Mouse (Mus musculus): Measurements from ENCODE around the gene Gm45337. TPM values are rescaled to one million over a fixed set of nuclear protein-coding genes. Genes with fewer than 3 reads are reported as not detected.
"Not testable (repeated sequence)": the region's sequence is repeated elsewhere in the genome, so short reads cannot be mapped to it uniquely, and the experiment has no call there.

Gene Gm45337
- polyA plus RNA-seq, 1 experiment from 2014 or later, result not detected

DNA sequence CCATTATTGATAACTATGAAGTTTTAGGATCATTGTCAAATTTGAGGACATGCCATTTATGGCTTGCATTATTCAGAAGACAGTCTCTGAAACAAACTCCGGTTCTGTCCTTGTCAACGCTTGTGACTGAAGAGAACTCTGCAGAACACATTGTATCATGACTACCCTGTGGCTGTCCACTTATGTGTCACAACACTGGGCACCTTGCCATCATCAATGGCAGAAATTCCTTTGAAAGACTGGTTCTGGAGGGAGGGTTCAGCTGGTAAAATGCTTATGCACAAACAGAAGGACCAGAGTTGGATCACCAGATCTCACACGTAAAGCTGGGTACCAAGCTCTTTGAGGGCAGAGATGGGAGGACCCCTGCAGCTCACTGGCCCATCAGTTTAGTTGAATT lies 15.0 kb upstream of the Gm45337 start:
- DNase-seq (no peak), ATAC-seq (no peak)
- Histone ChIP-seq H3K4me2 (ENCODE audit: low read depth, low read length) (no peak overlapping the region), H3K27ac (ENCODE audit: low read depth) (no peak overlapping the region), H3K4me3 (ENCODE audit: low read depth, low read length) (no peak overlapping the region), H3K27me3 (ENCODE audit: insufficient read depth, low read length) (no peaks in the 10 kb centered on the region), H3K36me3 (replicated peaks; ENCODE audit: insufficient read depth, low read length) (no peaks in the 10 kb centered on the region), H3K9ac (replicated peaks) (no peak overlapping the region), H3K4me1 (ENCODE audit: insufficient read depth) (no peaks in the 10 kb centered on the region), H3K9me3 (ENCODE audit: low read length) (no peaks in the 10 kb centered on the region)
- WGBS (ENCODE audit: insufficient replicate concordance), result 85% methylated on average over 3 of the region's 3 CpGs
- TF ChIP-seq EP300 (IDR thresholded peaks at IDR 0.05; ENCODE audit: low read depth) (no peak), CTCF (IDR thresholded peaks at IDR 0.05; ENCODE audit: low read depth) (no peak)

DNA sequence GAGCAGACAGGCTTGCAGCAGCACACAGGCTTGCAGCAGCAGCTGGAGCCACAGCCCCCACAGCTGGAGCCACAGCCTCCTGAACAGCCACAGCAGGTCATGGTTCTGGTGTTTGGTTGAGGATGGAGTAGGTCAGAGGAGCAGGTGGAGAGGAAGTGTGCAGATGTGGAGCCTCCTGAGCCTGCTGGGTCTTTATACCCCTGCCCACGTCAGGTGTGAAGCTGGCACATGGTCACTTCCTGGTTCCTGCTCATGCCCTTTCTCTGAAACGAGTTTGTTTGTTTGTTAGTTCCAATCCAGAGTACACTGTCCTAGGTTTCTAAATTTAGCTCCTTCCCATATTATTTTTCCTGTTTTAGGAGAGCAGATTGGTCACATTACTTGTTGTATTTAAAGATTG lies 12.6 kb upstream of the Gm45337 start, which contains the start of gene Gm29735:
Gene Gm29735 (minus strand): TSS at position 101 of the 400 bp plus-strand sequence.
- not testable (repeated sequence) for H3K27me3 ChIP-seq (ENCODE audit: insufficient read depth, low read length); H3K4me2 ChIP-seq (ENCODE audit: low read depth, low read length); H3K9ac ChIP-seq (replicated peaks); H3K36me3 ChIP-seq (replicated peaks; ENCODE audit: insufficient read depth, low read length); DNase-seq; ATAC-seq; H3K9me3 ChIP-seq (ENCODE audit: low read length); H3K27ac ChIP-seq (ENCODE audit: low read depth); H3K4me3 ChIP-seq (ENCODE audit: low read depth, low read length); H3K4me1 ChIP-seq (ENCODE audit: insufficient read depth)
- 23% methylated on average over 2 of the region's 2 CpGs for WGBS (ENCODE audit: insufficient replicate concordance)

DNA sequence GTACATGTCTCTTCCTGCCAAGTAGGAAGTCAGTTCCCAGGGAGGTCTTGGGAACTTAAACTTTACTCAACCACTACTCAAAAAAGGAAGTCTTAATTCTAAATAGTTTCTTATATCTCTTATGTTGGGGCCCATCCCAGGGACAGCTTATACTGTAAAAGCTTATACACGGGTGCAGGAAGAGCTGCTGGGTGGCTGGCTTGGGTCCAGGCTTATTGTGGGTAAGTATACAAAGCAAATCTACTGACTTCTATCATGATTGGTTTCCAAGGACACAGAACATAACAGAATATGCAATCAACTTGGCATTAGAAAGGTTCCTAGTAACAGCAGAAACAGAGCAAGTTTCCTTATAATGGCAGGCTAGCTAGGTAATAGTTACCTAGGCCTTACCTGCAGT lies 10.9 kb upstream of the Gm45337 start:
- Histone ChIP-seq H3K27ac (ENCODE audit: low read depth) (no peak overlapping the region), H3K9ac (replicated peaks) (no peak overlapping the region), H3K9me3 (ENCODE audit: low read length) (no peaks in the 10 kb centered on the region), H3K4me2 (ENCODE audit: low read depth, low read length) (no peak overlapping the region), H3K4me1 (ENCODE audit: insufficient read depth) (no peaks in the 10 kb centered on the region), H3K36me3 (replicated peaks; ENCODE audit: insufficient read depth, low read length) (no peaks in the 10 kb centered on the region), H3K4me3 (ENCODE audit: low read depth, low read length) (no peak overlapping the region), H3K27me3 (ENCODE audit: insufficient read depth, low read length) (no peaks in the 10 kb centered on the region)
- 37% methylated on average over 1 of the region's 1 CpGs for WGBS (ENCODE audit: insufficient replicate concordance)
- ATAC-seq (no peak), DNase-seq (no peak)
- TF ChIP-seq EP300 (IDR thresholded peaks at IDR 0.05; ENCODE audit: low read depth) (no peak), CTCF (IDR thresholded peaks at IDR 0.05; ENCODE audit: low read depth) (no peak)

DNA sequence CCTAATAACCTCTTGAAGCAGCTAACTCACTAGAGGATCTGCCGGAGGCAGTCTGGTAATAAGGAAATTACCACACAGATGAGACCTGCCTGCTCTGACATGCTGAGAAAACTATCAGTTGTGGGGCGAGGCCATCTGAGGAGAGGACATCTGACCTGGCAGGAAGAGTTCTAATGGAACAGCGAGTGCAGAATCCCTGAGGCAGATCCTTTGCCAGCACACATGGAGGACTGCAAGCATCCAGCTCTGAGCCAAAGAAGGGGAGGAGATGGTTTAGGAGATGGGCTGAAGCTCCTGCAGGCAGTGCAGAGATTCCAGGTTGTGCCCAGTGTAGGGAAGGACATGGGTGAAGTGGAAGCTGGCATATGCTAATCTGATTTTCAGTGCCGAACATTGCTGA lies 7.8 kb upstream of the Gm45337 start:
- ATAC-seq (no peak), DNase-seq (no peak)
- no peaks in the 10 kb centered on the region for H3K9me3 ChIP-seq (ENCODE audit: low read length)
- no peaks in the 10 kb centered on the region for H3K36me3 ChIP-seq (replicated peaks; ENCODE audit: insufficient read depth, low read length)
- H3K4me3 ChIP-seq (ENCODE audit: low read depth, low read length), result no peak overlapping the region
- no peak overlapping the region for H3K9ac ChIP-seq (replicated peaks)
- H3K4me2 ChIP-seq (ENCODE audit: low read depth, low read length), result no peak overlapping the region
- no peaks in the 10 kb centered on the region for H3K4me1 ChIP-seq (ENCODE audit: insufficient read depth)
- WGBS (ENCODE audit: insufficient replicate concordance), result 70% methylated on average over 4 of the region's 4 CpGs
- H3K27me3 ChIP-seq (ENCODE audit: insufficient read depth, low read length), result no peaks in the 10 kb centered on the region
- TF ChIP-seq CTCF (IDR thresholded peaks at IDR 0.05; ENCODE audit: low read depth) (no peak), EP300 (IDR thresholded peaks at IDR 0.05; ENCODE audit: low read depth) (no peak)
- no peak overlapping the region for H3K27ac ChIP-seq (ENCODE audit: low read depth)

DNA sequence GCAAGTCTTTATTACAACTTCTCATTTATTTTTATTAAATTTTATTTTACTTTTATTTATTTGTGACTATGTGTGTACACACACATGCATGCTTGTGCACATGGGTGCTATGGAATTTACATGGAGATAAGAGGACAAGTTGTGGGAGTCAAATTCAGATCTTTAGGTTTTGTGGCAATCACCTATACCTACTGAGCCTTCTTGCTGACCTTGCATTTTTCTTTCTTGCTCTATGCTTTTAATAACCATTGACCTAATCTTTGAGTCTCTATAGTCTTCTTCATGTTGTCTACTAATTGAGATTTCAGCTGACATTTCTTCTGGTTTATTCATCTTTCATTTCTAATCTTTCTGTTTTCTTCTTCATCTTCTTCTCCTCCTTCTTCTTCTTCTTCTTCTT lies 4.2 kb upstream of the Gm45337 start:
- no peaks in the 10 kb centered on the region for H3K36me3 ChIP-seq (replicated peaks; ENCODE audit: insufficient read depth, low read length)
- H3K4me1 ChIP-seq (ENCODE audit: insufficient read depth), result no peaks in the 10 kb centered on the region
- H3K4me3 ChIP-seq (ENCODE audit: low read depth, low read length), result no peak overlapping the region
- H3K27ac ChIP-seq (ENCODE audit: low read depth), result no peak overlapping the region
- TF ChIP-seq EP300 (IDR thresholded peaks at IDR 0.05; ENCODE audit: low read depth), result no peak
- TF ChIP-seq CTCF (IDR thresholded peaks at IDR 0.05; ENCODE audit: low read depth), result no peak
- H3K9me3 ChIP-seq (ENCODE audit: low read length), result no peaks in the 10 kb centered on the region
- no peak overlapping the region for H3K4me2 ChIP-seq (ENCODE audit: low read depth, low read length)
- ATAC-seq (no peak), DNase-seq (no peak)
- H3K9ac ChIP-seq (replicated peaks), result no peak overlapping the region
- H3K27me3 ChIP-seq (ENCODE audit: insufficient read depth, low read length), result no peaks in the 10 kb centered on the region

DNA sequence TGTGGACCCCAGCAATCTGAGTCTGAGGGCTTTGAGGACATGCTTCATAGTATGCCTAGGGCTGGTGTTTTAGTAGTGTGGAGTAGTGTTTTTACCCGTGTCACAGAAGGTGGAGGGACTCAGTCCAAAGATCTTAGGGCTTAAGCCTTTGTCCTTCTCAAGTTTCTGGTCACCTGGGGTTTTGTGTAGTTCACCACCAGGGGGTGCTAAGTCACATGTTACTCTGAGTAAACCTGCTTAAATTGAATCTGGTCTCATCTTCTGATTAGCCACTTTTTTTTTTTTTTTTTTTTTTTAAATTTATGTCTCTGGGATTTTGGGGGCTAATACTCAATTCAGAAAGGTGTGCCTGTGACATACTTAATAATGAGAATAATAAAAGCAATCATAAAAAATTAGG lies 1.6 kb upstream of the Gm45337 start:
- Histone ChIP-seq H3K4me1 (ENCODE audit: insufficient read depth) (no peaks in the 10 kb centered on the region), H3K9me3 (ENCODE audit: low read length) (no peaks in the 10 kb centered on the region), H3K4me3 (ENCODE audit: low read depth, low read length) (no peak overlapping the region), H3K27ac (ENCODE audit: low read depth) (no peak overlapping the region), H3K36me3 (replicated peaks; ENCODE audit: insufficient read depth, low read length) (no peaks in the 10 kb centered on the region), H3K4me2 (ENCODE audit: low read depth, low read length) (no peak overlapping the region), H3K27me3 (ENCODE audit: insufficient read depth, low read length) (no peaks in the 10 kb centered on the region), H3K9ac (replicated peaks) (no peak overlapping the region)
- 11% methylated on average over 1 of the region's 1 CpGs for WGBS (ENCODE audit: insufficient replicate concordance)
- DNase-seq (peak; percentile 44), ATAC-seq (no peak)
- peak; percentile 69 for TF ChIP-seq CTCF (IDR thresholded peaks at IDR 0.05; ENCODE audit: low read depth)
- TF ChIP-seq EP300 (IDR thresholded peaks at IDR 0.05; ENCODE audit: low read depth), result no peak

DNA sequence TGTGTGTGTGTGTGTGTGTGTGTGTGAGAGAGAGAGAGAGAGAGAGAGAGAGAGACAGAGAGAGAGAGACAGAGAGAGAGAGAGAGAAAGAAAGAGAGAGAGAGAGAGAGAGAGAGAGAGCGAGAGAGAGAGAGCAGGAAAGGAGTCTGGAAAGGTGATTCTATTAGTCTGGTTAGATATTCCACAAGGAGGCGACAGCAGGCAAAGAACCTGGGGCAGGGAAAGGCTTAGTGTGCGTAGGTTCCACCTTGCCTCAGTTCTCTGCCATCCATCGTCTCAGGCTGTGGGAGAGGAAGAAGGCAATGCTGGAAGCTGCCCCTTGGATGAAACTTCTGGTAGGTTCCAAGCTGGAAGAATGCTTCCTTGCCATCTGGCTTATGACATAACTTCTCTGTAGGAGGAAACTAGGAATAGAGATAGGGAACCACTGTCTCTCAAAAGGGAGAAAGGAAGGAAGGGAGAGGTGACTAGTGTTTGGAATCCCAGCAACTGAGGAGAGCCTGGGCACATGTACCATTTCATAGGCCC lies 1.1 kb upstream of the Gm45337 start:
- no peaks in the 10 kb centered on the region for H3K36me3 ChIP-seq (replicated peaks; ENCODE audit: insufficient read depth, low read length)
- H3K27ac ChIP-seq (ENCODE audit: low read depth), result no peak overlapping the region
- no peak overlapping the region for H3K9ac ChIP-seq (replicated peaks)
- ATAC-seq (no peak), DNase-seq (no peak)
- H3K4me2 ChIP-seq (ENCODE audit: low read depth, low read length), result no peak overlapping the region
- H3K27me3 ChIP-seq (ENCODE audit: insufficient read depth, low read length), result no peaks in the 10 kb centered on the region
- no peak overlapping the region for H3K4me3 ChIP-seq (ENCODE audit: low read depth, low read length)
- 50% methylated on average over 4 of the region's 4 CpGs for WGBS (ENCODE audit: insufficient replicate concordance)
- TF ChIP-seq EP300 (IDR thresholded peaks at IDR 0.05; ENCODE audit: low read depth) (no peak), CTCF (IDR thresholded peaks at IDR 0.05; ENCODE audit: low read depth) (no peak)
- no peaks in the 10 kb centered on the region for H3K9me3 ChIP-seq (ENCODE audit: low read length)
- no peaks in the 10 kb centered on the region for H3K4me1 ChIP-seq (ENCODE audit: insufficient read depth)

DNA sequence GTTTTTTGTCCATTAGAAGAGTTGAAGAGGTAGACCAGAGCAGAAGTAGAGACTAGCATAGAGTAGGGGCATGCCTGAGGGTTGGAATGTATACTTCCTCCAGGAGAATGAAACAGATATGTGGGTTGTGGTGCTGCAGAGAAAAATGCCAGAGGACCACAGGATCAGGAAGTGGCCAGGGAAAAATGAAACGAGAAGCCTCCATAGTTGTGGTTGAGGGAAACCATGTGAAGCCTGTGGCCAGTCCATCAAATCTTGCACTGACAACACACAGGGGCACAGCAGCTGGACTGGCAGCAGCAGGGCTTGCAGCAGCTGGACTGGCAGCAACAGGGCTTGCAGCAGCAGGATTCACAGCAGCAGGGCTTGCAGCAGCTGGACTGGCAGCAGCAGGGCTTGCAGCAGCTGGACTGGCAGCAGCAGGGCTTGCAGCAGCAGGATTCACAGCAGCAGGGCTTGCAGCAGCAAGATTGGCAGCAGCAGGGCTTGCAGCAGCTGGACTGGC lies 849 bp downstream of the Gm45337 start:
- not testable (repeated sequence) for DNase-seq; H3K27ac ChIP-seq (ENCODE audit: low read depth); H3K9ac ChIP-seq (replicated peaks); H3K36me3 ChIP-seq (replicated peaks; ENCODE audit: insufficient read depth, low read length); H3K4me3 ChIP-seq (ENCODE audit: low read depth, low read length); H3K27me3 ChIP-seq (ENCODE audit: insufficient read depth, low read length); H3K9me3 ChIP-seq (ENCODE audit: low read length); H3K4me1 ChIP-seq (ENCODE audit: insufficient read depth); ATAC-seq; H3K4me2 ChIP-seq (ENCODE audit: low read depth, low read length)
- 26% methylated on average over 1 of the region's 1 CpGs for WGBS (ENCODE audit: insufficient replicate concordance)

Data from liver, postnatal 0 days (tissue).